Mouse (Mus musculus): ENCODE results near the gene Bhlhe40. TPM values are rescaled to one million over a fixed set of nuclear protein-coding genes. Genes with fewer than 3 reads are reported as not detected.

Bhlhe40 gene
- polyA plus RNA-seq, 1 experiment from 2014 or later: 2.8 TPM

DNA sequence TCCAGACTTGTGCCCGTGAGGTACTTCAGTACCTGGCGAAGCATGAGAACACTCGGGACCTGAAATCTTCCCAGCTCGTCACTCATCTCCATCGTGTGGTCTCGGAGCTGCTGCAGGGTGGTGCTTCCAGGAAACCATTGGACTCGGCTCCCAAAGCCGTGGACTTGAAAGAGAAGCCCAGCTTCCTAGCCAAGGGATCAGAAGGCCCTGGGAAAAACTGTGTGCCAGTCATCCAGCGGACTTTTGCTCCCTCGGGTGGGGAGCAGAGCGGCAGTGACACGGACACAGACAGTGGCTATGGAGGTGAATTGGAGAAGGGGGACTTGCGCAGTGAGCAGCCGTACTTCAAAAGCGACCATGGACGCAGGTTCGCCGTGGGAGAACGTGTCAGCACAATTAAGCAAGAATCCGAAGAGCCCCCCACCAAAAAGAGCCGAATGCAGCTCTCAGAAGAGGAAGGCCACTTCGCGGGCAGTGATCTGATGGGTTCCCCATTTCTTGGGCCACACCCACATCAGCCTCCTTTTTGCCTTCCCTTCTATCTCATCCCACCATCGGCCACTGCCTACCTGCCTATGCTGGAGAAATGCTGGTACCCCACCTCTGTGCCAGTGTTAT is 4.2 kb downstream of the Bhlhe40 start:
- Histone ChIP-seq H3K27ac (replicated peaks) (no peak overlapping the region), H3K4me3 (no peak overlapping the region), H3K27me3 (peaks cover 54% of the 10 kb centered on the region), H3K9ac (replicated peaks) (no peak overlapping the region), H3K36me3 (no peaks in the 10 kb centered on the region), H3K4me2 (replicated peaks) (no peak overlapping the region), H3K9me3 (no peaks in the 10 kb centered on the region), H3K4me1 (peaks cover 26% of the 10 kb centered on the region)
- 82% methylated on average over 24 of the region's 24 CpGs for WGBS
- ATAC-seq (ENCODE audit: low FRiP score, low read depth): no peak

DNA sequence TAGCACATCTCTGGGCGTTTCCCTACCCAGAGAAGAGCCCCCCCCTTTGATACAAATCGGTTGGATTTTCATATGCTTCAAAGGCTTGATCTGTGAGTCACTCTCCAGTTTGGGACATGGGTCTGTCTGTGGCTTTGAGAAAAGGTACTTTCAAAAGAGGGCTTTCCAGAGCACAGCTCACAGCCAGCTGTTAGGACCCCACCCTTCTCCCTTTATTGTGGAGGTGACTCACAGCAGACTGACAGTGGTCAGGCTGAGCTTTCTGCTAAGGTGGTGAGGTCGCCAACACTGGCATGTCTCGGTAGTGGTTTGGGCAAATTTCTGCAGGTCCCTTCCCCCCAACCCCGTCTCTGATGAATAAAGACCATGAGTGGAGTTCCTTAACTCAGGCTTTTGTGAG is 5.2 kb downstream of the Bhlhe40 start:
- Histone ChIP-seq H3K27me3 (peaks cover 55% of the 10 kb centered on the region), H3K4me1 (peaks cover 26% of the 10 kb centered on the region), H3K27ac (replicated peaks) (no peak overlapping the region), H3K4me2 (replicated peaks) (no peak overlapping the region), H3K9me3 (no peaks in the 10 kb centered on the region), H3K36me3 (no peaks in the 10 kb centered on the region), H3K9ac (replicated peaks) (no peak overlapping the region), H3K4me3 (no peak overlapping the region)
- ATAC-seq (ENCODE audit: low FRiP score, low read depth): no peak
- WGBS: 69% methylated on average over 5 of the region's 5 CpGs

DNA sequence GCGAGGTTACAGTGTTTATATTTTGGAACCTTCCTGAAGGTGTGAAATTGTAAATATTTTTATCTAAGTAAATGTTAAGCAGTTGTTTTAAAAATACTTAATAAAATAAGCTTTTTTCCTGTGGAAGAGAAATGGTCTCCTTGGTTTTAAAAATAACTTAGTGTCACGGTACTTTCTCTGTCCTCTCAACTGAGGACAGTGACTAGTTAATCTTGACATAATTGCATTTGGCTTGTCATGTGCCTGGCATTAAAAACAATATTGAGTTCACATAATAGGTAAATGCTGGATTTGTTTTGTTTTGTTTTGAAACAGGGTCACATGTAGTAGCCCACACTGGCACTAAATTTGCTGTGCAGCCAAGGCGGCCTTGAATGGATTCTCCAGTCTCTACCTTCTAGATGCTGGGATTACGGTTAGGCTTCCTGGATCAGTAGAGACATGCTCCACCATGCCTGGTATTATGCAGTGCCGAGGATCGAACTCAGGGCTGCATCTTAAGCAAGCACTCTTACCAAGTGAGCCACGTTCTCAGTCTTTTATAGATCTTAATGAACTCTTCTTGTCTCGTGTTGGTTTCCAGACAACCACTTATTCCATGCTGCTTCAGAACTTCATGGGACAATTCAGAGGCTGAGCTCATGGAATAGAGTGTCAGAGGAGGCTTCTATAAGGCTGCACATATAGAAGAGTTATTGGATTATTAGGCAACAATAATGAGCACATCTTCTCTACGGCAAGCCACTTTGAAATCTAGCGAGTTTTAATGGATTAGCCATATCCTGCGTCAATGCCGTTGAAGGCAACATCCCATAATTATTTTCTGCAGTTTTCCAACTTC is 6.4 kb downstream of the Bhlhe40 start:
- H3K36me3 ChIP-seq: no peaks in the 10 kb centered on the region
- H3K4me1 ChIP-seq: peaks cover 21% of the 10 kb centered on the region
- no peak overlapping the region for H3K4me3 ChIP-seq
- no peak overlapping the region for H3K9ac ChIP-seq (replicated peaks)
- H3K9me3 ChIP-seq: no peaks in the 10 kb centered on the region
- 91% methylated on average over 12 of the region's 12 CpGs for WGBS
- peaks cover 43% of the 10 kb centered on the region for H3K27me3 ChIP-seq
- ATAC-seq (ENCODE audit: low FRiP score, low read depth): no peak
- H3K27ac ChIP-seq (replicated peaks): no peak overlapping the region
- H3K4me2 ChIP-seq (replicated peaks): no peak overlapping the region

- Histone ChIP-seq H3K27me3 (peaks cover 36% of the 10 kb centered on the region), H3K4me3 (no peak overlapping the region), H3K27ac (replicated peaks) (0 out of 2 replicates have a peak overlapping the region, but pooled peaks have one; percentile 43), H3K9me3 (no peaks in the 10 kb centered on the region), H3K9ac (replicated peaks) (no peak overlapping the region), H3K4me1 (peaks cover 17% of the 10 kb centered on the region), H3K36me3 (no peaks in the 10 kb centered on the region), H3K4me2 (replicated peaks) (peak overlapping the region; percentile 67)
- peak; percentile 17 for ATAC-seq (ENCODE audit: low FRiP score, low read depth)
- 13% methylated on average over 6 of the region's 6 CpGs for WGBS
Observed at GRCm38 (mm10) chr6:108667599-108668021, 7.2 kb downstream of the Bhlhe40 start.

DNA sequence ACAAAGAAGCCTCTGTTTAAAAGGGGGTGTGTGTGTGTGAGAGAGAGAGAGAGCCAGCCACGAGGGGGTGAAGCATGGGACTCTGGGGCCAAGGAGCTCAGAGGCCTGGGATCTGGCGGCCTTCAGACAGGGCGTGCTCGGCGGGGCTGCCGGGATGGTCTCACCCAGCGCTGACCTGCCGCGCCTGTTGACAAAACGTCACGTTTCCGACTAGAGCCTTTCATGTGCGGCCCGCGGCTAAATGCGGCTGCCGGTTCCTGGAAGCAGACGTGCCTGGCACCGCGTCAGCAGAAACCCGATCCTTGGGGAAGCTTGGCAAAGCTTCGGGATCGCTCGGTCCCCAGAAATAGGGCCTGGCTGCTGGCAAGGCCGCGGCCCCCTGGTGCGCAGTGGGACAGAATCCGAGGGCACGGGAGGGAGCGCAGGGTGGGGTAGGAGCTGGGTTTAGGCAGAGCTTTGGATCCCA is 7.9 kb downstream of the Bhlhe40 start:
- H3K36me3 ChIP-seq: no peaks in the 10 kb centered on the region
- H3K27me3 ChIP-seq: peaks cover 34% of the 10 kb centered on the region
- peak overlapping the region; percentile 43; the same call in 1 of the 2 replicates for H3K27ac ChIP-seq (replicated peaks)
- peak; percentile 89 for ATAC-seq (ENCODE audit: low FRiP score, low read depth)
- H3K4me3 ChIP-seq: peak overlapping the region; percentile 38
- no peaks in the 10 kb centered on the region for H3K9me3 ChIP-seq
- under 1% methylated on average over 30 of the region's 30 CpGs for WGBS
- H3K4me1 ChIP-seq: peaks cover 15% of the 10 kb centered on the region
- H3K9ac ChIP-seq (replicated peaks): peak overlapping the region; percentile 54
- H3K4me2 ChIP-seq (replicated peaks): peak overlapping the region; percentile 67

DNA sequence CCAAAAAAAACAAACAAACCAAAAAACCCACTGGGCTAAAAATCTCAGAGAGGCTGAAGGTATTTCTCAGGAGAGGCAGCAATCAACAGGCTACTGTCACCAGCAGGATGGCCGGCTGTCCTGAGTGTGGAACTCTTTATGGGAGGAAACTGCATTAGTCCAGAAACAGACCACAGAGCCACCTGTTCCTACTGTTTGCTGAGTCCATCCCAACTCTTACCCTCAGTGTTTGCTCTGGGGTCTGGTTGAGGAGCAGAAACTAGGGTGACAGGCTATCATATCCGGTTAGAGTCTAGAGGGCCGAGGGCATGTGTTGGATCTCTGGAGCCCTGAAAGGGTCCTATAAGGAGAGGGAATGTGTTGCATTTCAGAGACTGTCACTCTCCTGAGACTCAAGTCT is 9.8 kb downstream of the Bhlhe40 start:
- Histone ChIP-seq H3K4me3 (no peak overlapping the region), H3K9ac (replicated peaks) (no peak overlapping the region), H3K36me3 (no peaks in the 10 kb centered on the region), H3K9me3 (no peaks in the 10 kb centered on the region), H3K4me1 (peaks cover 15% of the 10 kb centered on the region), H3K27me3 (peaks cover 27% of the 10 kb centered on the region), H3K27ac (replicated peaks) (no peak overlapping the region), H3K4me2 (replicated peaks) (no peak overlapping the region)
- 93% methylated on average over 3 of the region's 3 CpGs for WGBS
- no peak for ATAC-seq (ENCODE audit: low FRiP score, low read depth)

- Histone ChIP-seq H3K4me3 (no peak overlapping the region), H3K4me2 (replicated peaks) (no peak overlapping the region), H3K4me1 (peaks cover 15% of the 10 kb centered on the region), H3K9ac (replicated peaks) (no peak overlapping the region), H3K27ac (replicated peaks) (no peak overlapping the region), H3K9me3 (no peaks in the 10 kb centered on the region), H3K36me3 (no peaks in the 10 kb centered on the region), H3K27me3 (peaks cover 22% of the 10 kb centered on the region)
- ATAC-seq (ENCODE audit: low FRiP score, low read depth): no peak
- 69% methylated on average over 3 of the region's 3 CpGs for WGBS
Observed at GRCm38 (mm10) chr6:108670821-108671220, 10.4 kb downstream of the Bhlhe40 start.

DNA sequence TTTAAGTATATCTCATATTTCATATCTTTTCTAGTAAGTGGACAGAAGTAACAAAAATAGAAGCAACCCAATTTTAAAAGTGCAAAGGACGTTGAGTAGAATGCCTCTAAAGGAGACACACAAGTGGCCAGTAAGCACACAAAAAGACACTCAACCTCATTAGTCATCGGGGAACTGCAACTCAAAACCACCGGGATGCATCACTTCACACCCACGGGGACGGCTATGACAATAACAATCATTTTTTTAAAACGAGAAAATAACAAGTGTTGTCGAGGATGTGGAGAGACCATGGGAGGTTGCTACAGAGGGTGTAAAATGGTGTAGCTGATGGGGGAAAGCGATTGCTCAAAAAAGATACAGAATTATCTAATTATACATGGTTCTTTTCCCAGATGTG is 11.7 kb downstream of the Bhlhe40 start:
- peaks cover 18% of the 10 kb centered on the region for H3K27me3 ChIP-seq
- peaks cover 15% of the 10 kb centered on the region for H3K4me1 ChIP-seq
- H3K36me3 ChIP-seq: no peaks in the 10 kb centered on the region
- WGBS: 84% methylated on average over 8 of the region's 8 CpGs
- H3K27ac ChIP-seq (replicated peaks): no peak overlapping the region
- no peak overlapping the region for H3K4me3 ChIP-seq
- H3K9ac ChIP-seq (replicated peaks): no peak overlapping the region
- H3K4me2 ChIP-seq (replicated peaks): no peak overlapping the region
- no peaks in the 10 kb centered on the region for H3K9me3 ChIP-seq
- no peak for ATAC-seq (ENCODE audit: low FRiP score, low read depth)

GRCm38 (mm10) chr6:108674221-108674620 is 13.8 kb downstream of the Bhlhe40 start:
- Histone ChIP-seq H3K27ac (replicated peaks) (no peak overlapping the region), H3K36me3 (no peaks in the 10 kb centered on the region), H3K27me3 (peaks cover 7% of the 10 kb centered on the region; the same call in 1 of the 2 replicates), H3K4me2 (replicated peaks) (no peak overlapping the region), H3K9me3 (no peaks in the 10 kb centered on the region), H3K4me3 (no peak overlapping the region), H3K4me1 (no peaks in the 10 kb centered on the region), H3K9ac (replicated peaks) (no peak overlapping the region)
- WGBS: 82% methylated on average over 2 of the region's 2 CpGs
- ATAC-seq (ENCODE audit: low FRiP score, low read depth): no peak

DNA sequence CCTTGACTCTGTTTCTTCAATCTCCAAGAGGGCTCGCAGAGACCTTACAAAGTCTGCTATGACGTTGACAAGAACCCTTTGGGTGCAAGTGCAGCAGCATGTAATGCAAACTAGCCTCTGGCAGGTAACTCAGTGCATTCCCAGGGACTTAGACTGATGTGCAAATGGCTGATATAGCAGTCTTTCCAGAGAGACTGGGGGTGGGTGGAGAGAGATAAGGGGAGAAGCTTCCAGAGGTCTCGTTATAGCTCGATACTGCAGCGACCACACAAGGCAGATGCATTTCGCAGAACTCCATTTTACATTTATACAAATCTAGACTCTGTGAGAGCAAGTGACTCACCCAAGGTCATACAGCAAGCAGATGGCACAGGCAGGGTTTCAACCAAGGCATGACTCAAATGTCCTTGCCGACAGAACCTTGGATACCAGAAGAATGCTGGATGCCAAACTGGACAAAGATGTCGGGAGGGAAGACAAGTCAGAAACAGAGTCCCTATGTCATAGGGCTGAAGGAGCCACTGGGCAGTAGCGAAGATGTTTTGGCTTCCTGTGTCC is 16.4 kb downstream of the Bhlhe40 start:
- Histone ChIP-seq H3K9ac (replicated peaks) (no peak overlapping the region), H3K4me2 (replicated peaks) (no peak overlapping the region), H3K4me1 (no peaks in the 10 kb centered on the region), H3K27me3 (no peaks in the 10 kb centered on the region), H3K4me3 (no peak overlapping the region), H3K9me3 (no peaks in the 10 kb centered on the region), H3K36me3 (no peaks in the 10 kb centered on the region), H3K27ac (replicated peaks) (no peak overlapping the region)
- ATAC-seq (ENCODE audit: low FRiP score, low read depth): no peak
- 89% methylated on average over 9 of the region's 9 CpGs for WGBS

- Histone ChIP-seq H3K27ac (replicated peaks) (no peak overlapping the region), H3K9ac (replicated peaks) (no peak overlapping the region), H3K4me1 (no peaks in the 10 kb centered on the region), H3K36me3 (no peaks in the 10 kb centered on the region), H3K27me3 (no peaks in the 10 kb centered on the region), H3K4me2 (replicated peaks) (no peak overlapping the region), H3K4me3 (no peak overlapping the region), H3K9me3 (no peaks in the 10 kb centered on the region)
- no peak for ATAC-seq (ENCODE audit: low FRiP score, low read depth)
- 88% methylated on average over 4 of the region's 4 CpGs for WGBS
Observed at GRCm38 (mm10) chr6:108677697-108678096, 17.3 kb downstream of the Bhlhe40 start.

GRCm38 (mm10) chr6:108678227-108678626 is 17.8 kb downstream of the Bhlhe40 start:
- H3K9ac ChIP-seq (replicated peaks): no peak overlapping the region
- WGBS: 65% methylated on average over 5 of the region's 5 CpGs

More at GRCm38 (mm10) chr6:108678227-108678626, 17.8 kb downstream of the Bhlhe40 start:
- no peak for ATAC-seq (ENCODE audit: low FRiP score, low read depth)
- H3K4me1 ChIP-seq: no peaks in the 10 kb centered on the region
- H3K27ac ChIP-seq (replicated peaks): no peak overlapping the region
- no peaks in the 10 kb centered on the region for H3K36me3 ChIP-seq
- no peak overlapping the region for H3K4me3 ChIP-seq
- H3K27me3 ChIP-seq: no peaks in the 10 kb centered on the region
- no peaks in the 10 kb centered on the region for H3K9me3 ChIP-seq
- no peak overlapping the region for H3K4me2 ChIP-seq (replicated peaks)
